Mouse (Mus musculus): ENCODE data around the gene Cops2. TPM values are rescaled to one million over a fixed set of nuclear protein-coding genes. Genes with fewer than 3 reads are reported as not detected.

Gene Cops2
- polyA plus RNA-seq, 1 experiment: 0.59 TPM

- H3K36me3 ChIP-seq (ENCODE audit: control insufficient read depth): peaks cover 92% of the 10 kb centered on the region
- H3K27me3 ChIP-seq (ENCODE audit: control insufficient read depth): no peaks in the 10 kb centered on the region
- H3K9me3 ChIP-seq (ENCODE audit: control insufficient read depth, low read length): no peaks in the 10 kb centered on the region
- H3K4me1 ChIP-seq (ENCODE audit: control insufficient read depth): no peaks in the 10 kb centered on the region
- no peak overlapping the region for H3K4me3 ChIP-seq (replicated peaks)
- no peak for TF ChIP-seq TAL1 (IDR thresholded peaks at IDR 0.05; ENCODE audit: low read length)
- no peak for TF ChIP-seq GATA1 (IDR thresholded peaks at IDR 0.05; ENCODE audit: low read length)
These were observed 20.1 kb downstream of the Cops2 start for GRCm38 (mm10) chr2:125838708-125839284.

DNA sequence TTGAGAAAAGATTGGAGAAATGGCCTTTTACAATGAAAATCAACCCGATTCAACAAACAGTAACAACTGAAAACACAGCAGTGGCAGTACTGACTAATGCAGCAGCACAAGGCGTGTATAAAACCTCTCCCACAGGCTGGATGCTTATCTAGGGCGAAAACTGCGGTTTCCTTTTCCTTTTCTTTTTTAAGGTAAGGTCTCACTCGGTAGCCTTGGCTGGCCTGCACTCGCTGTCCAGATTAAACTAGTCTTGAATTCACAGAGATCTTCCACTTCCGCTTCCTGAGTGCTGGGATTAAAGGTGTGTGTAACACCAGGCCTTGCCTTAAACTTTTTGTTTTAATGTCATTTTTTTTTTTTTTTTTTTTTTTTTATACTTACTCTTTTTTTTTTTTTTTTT, 20.8 kb downstream of the Cops2 start:
- TF ChIP-seq TAL1 (IDR thresholded peaks at IDR 0.05; ENCODE audit: low read length): no peak
- no peak for TF ChIP-seq GATA1 (IDR thresholded peaks at IDR 0.05; ENCODE audit: low read length)
- no peaks in the 10 kb centered on the region for H3K4me1 ChIP-seq (ENCODE audit: control insufficient read depth)
- peaks cover 92% of the 10 kb centered on the region for H3K36me3 ChIP-seq (ENCODE audit: control insufficient read depth)
- no peak overlapping the region for H3K4me3 ChIP-seq (replicated peaks)
- H3K9me3 ChIP-seq (ENCODE audit: control insufficient read depth, low read length): no peaks in the 10 kb centered on the region
- H3K27me3 ChIP-seq (ENCODE audit: control insufficient read depth): no peaks in the 10 kb centered on the region

GRCm38 (mm10) chr2:125829924-125830323, 29.0 kb downstream of the Cops2 start:
- H3K27me3 ChIP-seq (ENCODE audit: control insufficient read depth): no peaks in the 10 kb centered on the region
- H3K36me3 ChIP-seq (ENCODE audit: control insufficient read depth): peaks cover 69% of the 10 kb centered on the region
- no peaks in the 10 kb centered on the region for H3K4me1 ChIP-seq (ENCODE audit: control insufficient read depth)
- no peak overlapping the region for H3K4me3 ChIP-seq (replicated peaks)
- H3K9me3 ChIP-seq (ENCODE audit: control insufficient read depth, low read length): no peaks in the 10 kb centered on the region
- TF ChIP-seq GATA1 (IDR thresholded peaks at IDR 0.05; ENCODE audit: low read length) (no peak), TAL1 (IDR thresholded peaks at IDR 0.05; ENCODE audit: low read length) (no peak)

GRCm38 (mm10) chr2:125827898-125828297, 31.0 kb downstream of the Cops2 start:
- Histone ChIP-seq H3K36me3 (ENCODE audit: control insufficient read depth) (peaks cover 49% of the 10 kb centered on the region), H3K4me1 (ENCODE audit: control insufficient read depth) (no peaks in the 10 kb centered on the region), H3K4me3 (replicated peaks) (no peak overlapping the region), H3K9me3 (ENCODE audit: control insufficient read depth, low read length) (no peaks in the 10 kb centered on the region), H3K27me3 (ENCODE audit: control insufficient read depth) (no peaks in the 10 kb centered on the region)
- TF ChIP-seq TAL1 (IDR thresholded peaks at IDR 0.05; ENCODE audit: low read length) (no peak), GATA1 (IDR thresholded peaks at IDR 0.05; ENCODE audit: low read length) (no peak)

DNA sequence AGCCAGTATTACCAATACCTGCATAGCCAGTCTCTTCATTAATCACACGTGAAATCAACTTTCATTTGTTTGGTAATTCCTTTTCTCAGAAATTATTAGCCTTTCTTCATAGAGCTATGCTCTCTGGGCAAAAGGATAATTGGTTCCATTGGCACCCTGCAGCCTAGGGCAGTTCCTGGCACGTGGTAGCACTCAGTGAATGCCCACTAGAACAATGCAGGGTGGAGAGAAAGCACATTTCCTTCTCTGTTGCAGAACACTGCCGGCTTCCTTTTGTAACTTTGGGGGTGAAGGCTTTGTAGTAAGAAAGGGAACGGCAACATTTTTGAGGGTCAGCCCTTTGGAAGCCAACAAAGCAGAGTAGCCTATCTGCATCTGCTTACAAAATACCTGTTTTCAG, 32.7 kb downstream of the Cops2 start:
- Histone ChIP-seq H3K27me3 (ENCODE audit: control insufficient read depth) (no peaks in the 10 kb centered on the region), H3K9me3 (ENCODE audit: control insufficient read depth, low read length) (no peaks in the 10 kb centered on the region), H3K4me3 (replicated peaks) (no peak overlapping the region), H3K4me1 (ENCODE audit: control insufficient read depth) (no peaks in the 10 kb centered on the region), H3K36me3 (ENCODE audit: control insufficient read depth) (peaks cover 32% of the 10 kb centered on the region)
- TF ChIP-seq TAL1 (IDR thresholded peaks at IDR 0.05; ENCODE audit: low read length) (no peak), GATA1 (IDR thresholded peaks at IDR 0.05; ENCODE audit: low read length) (no peak)

DNA sequence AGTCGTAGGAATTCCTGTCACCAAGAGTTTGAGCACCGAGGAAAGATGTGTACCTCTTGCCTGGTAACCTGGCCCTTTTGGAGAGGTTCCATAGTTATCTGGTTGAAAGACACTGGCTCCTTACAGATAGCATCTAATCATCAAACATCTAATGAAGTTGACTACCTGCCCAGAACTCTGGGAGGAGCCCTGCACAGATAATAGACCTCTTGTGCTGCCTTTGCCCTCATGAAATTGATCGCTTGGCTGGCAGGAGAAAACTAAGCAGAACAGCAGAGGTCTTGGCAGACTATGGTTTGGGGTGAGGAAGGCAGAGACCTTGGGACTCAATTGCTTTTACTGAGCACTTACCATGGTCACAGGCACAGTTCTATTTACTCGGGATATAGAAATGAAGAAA, 38.5 kb downstream of the Cops2 start:
- H3K9me3 ChIP-seq (ENCODE audit: control insufficient read depth, low read length): no peaks in the 10 kb centered on the region
- TF ChIP-seq GATA1 (IDR thresholded peaks at IDR 0.05; ENCODE audit: low read length) (no peak), TAL1 (IDR thresholded peaks at IDR 0.05; ENCODE audit: low read length) (no peak)

GRCm38 (mm10) chr2:125813972-125814595, 44.9 kb downstream of the Cops2 start:
- H3K27me3 ChIP-seq (ENCODE audit: control insufficient read depth): no peaks in the 10 kb centered on the region
- H3K9me3 ChIP-seq (ENCODE audit: control insufficient read depth, low read length): no peaks in the 10 kb centered on the region
- no peaks in the 10 kb centered on the region for H3K4me1 ChIP-seq (ENCODE audit: control insufficient read depth)
- TF ChIP-seq GATA1 (IDR thresholded peaks at IDR 0.05; ENCODE audit: low read length) (no peak), TAL1 (IDR thresholded peaks at IDR 0.05; ENCODE audit: low read length) (no peak)
- no peaks in the 10 kb centered on the region for H3K36me3 ChIP-seq (ENCODE audit: control insufficient read depth)
- H3K4me3 ChIP-seq (replicated peaks): no peak overlapping the region

More for the DNA sequence above, 38.5 kb downstream of the Cops2 start:
- Histone ChIP-seq H3K4me3 (replicated peaks) (no peak overlapping the region), H3K27me3 (ENCODE audit: control insufficient read depth) (no peaks in the 10 kb centered on the region), H3K36me3 (ENCODE audit: control insufficient read depth) (no peaks in the 10 kb centered on the region), H3K4me1 (ENCODE audit: control insufficient read depth) (no peaks in the 10 kb centered on the region)

GRCm38 (mm10) chr2:125811332-125811731, 47.6 kb downstream of the Cops2 start:
- H3K4me1 ChIP-seq (ENCODE audit: control insufficient read depth): no peaks in the 10 kb centered on the region
- TF ChIP-seq GATA1 (IDR thresholded peaks at IDR 0.05; ENCODE audit: low read length) (no peak), TAL1 (IDR thresholded peaks at IDR 0.05; ENCODE audit: low read length) (no peak)
- no peaks in the 10 kb centered on the region for H3K36me3 ChIP-seq (ENCODE audit: control insufficient read depth)
- no peaks in the 10 kb centered on the region for H3K9me3 ChIP-seq (ENCODE audit: control insufficient read depth, low read length)
- H3K27me3 ChIP-seq (ENCODE audit: control insufficient read depth): no peaks in the 10 kb centered on the region
- no peak overlapping the region for H3K4me3 ChIP-seq (replicated peaks)

DNA sequence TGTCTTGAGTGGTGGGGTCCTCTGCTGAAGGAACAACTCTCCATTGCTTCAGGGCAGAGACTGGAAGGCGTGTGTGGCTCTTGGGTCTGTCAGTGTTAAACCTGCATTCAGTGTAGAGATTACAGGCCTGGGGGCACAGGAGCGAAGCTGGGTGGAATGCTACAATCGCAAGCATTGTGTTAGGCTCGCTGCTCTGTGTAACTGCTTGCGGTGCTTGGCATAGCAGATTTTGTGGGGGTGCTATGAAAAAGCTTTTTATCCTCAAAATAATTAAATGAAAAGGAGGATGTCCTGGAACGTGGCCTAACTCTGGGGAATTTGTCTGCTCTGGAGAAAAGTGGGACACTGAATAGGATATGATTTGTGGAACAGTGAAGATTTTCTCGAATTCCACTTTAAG, 49.4 kb downstream of the Cops2 start:
- Histone ChIP-seq H3K4me1 (ENCODE audit: control insufficient read depth) (no peaks in the 10 kb centered on the region), H3K27me3 (ENCODE audit: control insufficient read depth) (no peaks in the 10 kb centered on the region), H3K36me3 (ENCODE audit: control insufficient read depth) (no peaks in the 10 kb centered on the region), H3K4me3 (replicated peaks) (no peak overlapping the region), H3K9me3 (ENCODE audit: control insufficient read depth, low read length) (no peaks in the 10 kb centered on the region)
- no peak for TF ChIP-seq TAL1 (IDR thresholded peaks at IDR 0.05; ENCODE audit: low read length)
- TF ChIP-seq GATA1 (IDR thresholded peaks at IDR 0.05; ENCODE audit: low read length): no peak
